Mouse (Mus musculus): ENCODE results near the gene Gm10053. TPM values are rescaled to one million over a fixed set of nuclear protein-coding genes. Genes with fewer than 3 reads are reported as not detected.

The Gm10053 gene
- polyA plus RNA-seq (2014; fragmentation: Illumina TruSeq; extraction: RNeasy Lipid Tissue Mini Kit (QIAGEN cat#74804); ENCODE audit: low read depth, low replicate concordance), result 345 TPM

GRCm38 (mm10) chr19:24875129-24875870 lies at the start of gene Gm10053:
TSS of gene Gm10053 (plus strand) at chr19:24875686.

GRCm38 (mm10) chr19:24861612-24862451 lies 13.7 kb upstream of the Gm10053 start, which contains the start of gene Pgm5:
TSS of gene Pgm5 (minus strand) at chr19:24861855.

GRCm38 (mm10) chr19:24900581-24901220 lies 25.2 kb downstream of the Gm10053 start, which contains the start of gene Foxd4:
TSS of gene Foxd4 (minus strand) at chr19:24901197.

Other genes starting within 250 kb of the Gm10053 start
- not detected for gene Tmem252, start 201.7 kb upstream of the Gm10053 start, polyA plus RNA-seq (2014; fragmentation: Illumina TruSeq; extraction: RNeasy Lipid Tissue Mini Kit (QIAGEN cat#74804); ENCODE audit: low read depth, low replicate concordance)
- 0.98 TPM for gene Pgm5, start 13.8 kb upstream of the Gm10053 start, polyA plus RNA-seq (2014; fragmentation: Illumina TruSeq; extraction: RNeasy Lipid Tissue Mini Kit (QIAGEN cat#74804); ENCODE audit: low read depth, low replicate concordance)
- gene Foxd4, start 25.5 kb downstream of the Gm10053 start, polyA plus RNA-seq (2014; fragmentation: Illumina TruSeq; extraction: RNeasy Lipid Tissue Mini Kit (QIAGEN cat#74804); ENCODE audit: low read depth, low replicate concordance), result not detected
- 12.3 TPM for gene Cbwd1, start 85.9 kb downstream of the Gm10053 start, polyA plus RNA-seq (2014; fragmentation: Illumina TruSeq; extraction: RNeasy Lipid Tissue Mini Kit (QIAGEN cat#74804); ENCODE audit: low read depth, low replicate concordance)
- gene Dock8, start 123.8 kb downstream of the Gm10053 start, polyA plus RNA-seq (2014; fragmentation: Illumina TruSeq; extraction: RNeasy Lipid Tissue Mini Kit (QIAGEN cat#74804); ENCODE audit: low read depth, low replicate concordance), result 9.8 TPM

Measured in liver, adult 10 weeks (tissue).